Mouse (Mus musculus) hindbrain, embryonic 16.5 days (tissue): Measurements from ENCODE around the gene Macc1. TPM values are rescaled to one million over a fixed set of nuclear protein-coding genes. Genes with fewer than 3 reads are reported as not detected.

Experiments used
- ATAC-seq: fragments of 200-750 bp; cut with Nextera tagmentation; 2 replicates; pipeline ENCODE4 v1.8.0; 2017; ENCODE audit warnings: moderate TSS enrichment, moderate library complexity
- H3K27ac ChIP-seq: fragments of 300-500 bp; sonication (generic); 2 replicates; pipeline ENCODE4 v1.5.1; 2014; ENCODE audit warnings: low read depth, mild to moderate bottlenecking, control low read depth, low read length, moderate library complexity
- H3K27me3 ChIP-seq: fragments of 300-500 bp; sonication (generic); replicated peaks from 2 replicates; pipeline ENCODE4 v1.6.1; 2014; ENCODE audit warnings: low read length; ENCODE audit not compliant: control insufficient read depth, insufficient read depth
- H3K36me3 ChIP-seq: fragments of 300-500 bp; sonication (generic); 2 replicates; pipeline ENCODE4 v1.6.1; 2014; ENCODE audit warnings: mild to moderate bottlenecking, low read length, moderate library complexity, mixed read lengths; ENCODE audit not compliant: control insufficient read depth, insufficient read depth
- H3K4me1 ChIP-seq: fragments of 300-500 bp; sonication (generic); 2 replicates; pipeline ENCODE4 v1.6.1; 2014; ENCODE audit warnings: low read depth, low read length; ENCODE audit not compliant: control insufficient read depth, insufficient read depth
- H3K4me2 ChIP-seq: fragments of 300-500 bp; sonication (generic); 2 replicates; pipeline ENCODE4 v1.6.1; 2014; ENCODE audit warnings: mild to moderate bottlenecking, low read length, control low read depth, moderate library complexity
- H3K4me3 ChIP-seq: fragments of 300-500 bp; sonication (generic); 2 replicates; pipeline ENCODE4 v1.5.1; 2014; ENCODE audit warnings: mild to moderate bottlenecking, low read length, control low read depth, moderate library complexity
- H3K9ac ChIP-seq: fragments of 300-500 bp; sonication (generic); 2 replicates; pipeline ENCODE4 v1.6.1; 2014; ENCODE audit warnings: low read depth, mild to moderate bottlenecking, control low read depth, low read length, moderate library complexity
- H3K9me3 ChIP-seq: fragments of 300-500 bp; sonication (generic); 2 replicates; pipeline ENCODE4 v1.6.1; 2014; ENCODE audit warnings: mild to moderate bottlenecking, low read length, moderate library complexity; ENCODE audit not compliant: control insufficient read depth
- WGBS: fragments of 180-500 bp; shearing (Covaris S2); extraction: QIAGEN DNeasy Blood & Tissue Kit; methylation state at CpG from one replicate; pipeline ENCODE4 v1.1.7; 2014; 5-methylcytosine and 5-hydroxymethylcytosine counted together
- polyA plus RNA-seq: library from polyadenylated mRNA; unstranded; fragments of >200 nt; fragmentation: Nextera tagmentation; extraction: Ambion mirVana; gene quantifications from 2 replicates; pipeline ENCODE4 v1.2.1, GENCODE M21; 2015

Gene Macc1
- polyA plus RNA-seq, 1 experiment from 2014 or later = not detected

DNA sequence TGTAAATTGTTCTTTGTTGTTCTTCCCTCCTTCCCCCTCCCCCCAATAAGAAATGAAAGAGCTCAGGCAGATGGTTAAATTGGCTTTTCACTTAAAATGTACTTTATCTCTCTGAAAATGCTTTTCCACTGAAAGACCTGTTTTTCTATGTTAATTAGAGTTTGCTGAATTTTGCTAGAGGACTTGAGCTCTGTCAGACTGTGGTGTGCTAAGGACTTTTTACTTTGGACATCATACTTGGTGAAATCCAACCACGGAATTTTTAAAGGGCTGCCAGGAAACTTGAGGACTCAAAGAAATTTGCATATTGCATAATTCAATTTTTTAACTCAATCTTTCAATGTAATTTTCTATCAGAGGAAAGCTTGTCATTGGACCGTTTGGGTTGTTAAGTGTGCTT lies 126.7 kb downstream of the Macc1 start:
- Histone ChIP-seq H3K9ac (no peak overlapping the region), H3K4me1 (no peaks in the 10 kb centered on the region), H3K27ac (no peak overlapping the region), H3K4me2 (no peak overlapping the region), H3K9me3 (no peaks in the 10 kb centered on the region), H3K27me3 (no peaks in the 10 kb centered on the region), H3K36me3 (no peaks in the 10 kb centered on the region), H3K4me3 (no peak overlapping the region)
- WGBS = 69% methylated on average over 2 of the region's 2 CpGs
- ATAC-seq = no peak

- no peak overlapping the region for H3K9ac ChIP-seq
- no peaks in the 10 kb centered on the region for H3K27me3 ChIP-seq
- H3K27ac ChIP-seq = no peak overlapping the region
- no peaks in the 10 kb centered on the region for H3K36me3 ChIP-seq
- no peak overlapping the region for H3K4me2 ChIP-seq
- WGBS = 94% methylated on average over 2 of the region's 2 CpGs
- no peak for ATAC-seq
- H3K4me1 ChIP-seq = no peaks in the 10 kb centered on the region
- no peak overlapping the region for H3K4me3 ChIP-seq
- no peaks in the 10 kb centered on the region for H3K9me3 ChIP-seq
These were observed 136.0 kb downstream of the Macc1 start for GRCm38 (mm10) chr12:119450116-119450515.

DNA sequence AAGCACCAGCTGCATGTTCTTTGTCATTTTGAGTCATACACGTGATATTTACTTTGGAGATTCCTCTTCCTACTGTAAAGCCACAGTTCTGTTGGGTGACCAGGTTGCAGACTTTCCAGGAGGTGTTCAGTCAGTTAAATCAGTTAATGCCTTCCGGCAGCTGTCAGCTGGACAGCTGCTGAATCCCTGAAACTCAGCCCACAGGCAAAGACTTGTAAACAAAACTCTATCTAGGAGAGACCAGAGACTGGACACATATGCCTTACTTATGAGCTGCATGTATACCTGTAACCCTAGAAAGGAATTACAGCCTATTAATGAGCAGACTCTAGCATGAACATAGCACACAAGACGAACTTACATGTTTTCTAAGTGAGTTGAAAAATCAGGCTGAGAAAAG lies 137.2 kb downstream of the Macc1 start:
- Histone ChIP-seq H3K27me3 (no peaks in the 10 kb centered on the region), H3K9ac (no peak overlapping the region), H3K9me3 (no peaks in the 10 kb centered on the region), H3K27ac (no peak overlapping the region), H3K36me3 (no peaks in the 10 kb centered on the region), H3K4me2 (no peak overlapping the region), H3K4me1 (no peaks in the 10 kb centered on the region), H3K4me3 (no peak overlapping the region)
- ATAC-seq = no peak
- WGBS = 83% methylated on average over 3 of the region's 3 CpGs

GRCm38 (mm10) chr12:119454076-119454475 lies 140.0 kb downstream of the Macc1 start:
- ATAC-seq = no peak
- Histone ChIP-seq H3K27ac (no peak overlapping the region), H3K9me3 (no peaks in the 10 kb centered on the region), H3K4me3 (no peak overlapping the region), H3K4me1 (no peaks in the 10 kb centered on the region), H3K4me2 (no peak overlapping the region), H3K36me3 (no peaks in the 10 kb centered on the region), H3K27me3 (no peaks in the 10 kb centered on the region), H3K9ac (no peak overlapping the region)
- 11% methylated on average over 1 of the region's 1 CpGs for WGBS

GRCm38 (mm10) chr12:119464040-119464939 lies 150.2 kb downstream of the Macc1 start:
- Histone ChIP-seq H3K9me3 (no peaks in the 10 kb centered on the region), H3K27me3 (no peaks in the 10 kb centered on the region)
- WGBS = 30% methylated on average over 2 of the region's 2 CpGs

GRCm38 (mm10) chr12:119464940-119465245 lies 150.8 kb downstream of the Macc1 start:
- no peak overlapping the region for H3K4me2 ChIP-seq
- H3K4me1 ChIP-seq = no peaks in the 10 kb centered on the region
- H3K9me3 ChIP-seq = no peaks in the 10 kb centered on the region
- H3K4me3 ChIP-seq = no peak overlapping the region
- no peak overlapping the region for H3K27ac ChIP-seq
- H3K9ac ChIP-seq = no peak overlapping the region
- ATAC-seq = peak; percentile 52; the same call in 1 of the 2 replicates
- WGBS = 52% methylated on average over 1 of the region's 1 CpGs
- H3K36me3 ChIP-seq = no peaks in the 10 kb centered on the region
- no peaks in the 10 kb centered on the region for H3K27me3 ChIP-seq

More at GRCm38 (mm10) chr12:119464040-119464939, 150.2 kb downstream of the Macc1 start:
- no peak overlapping the region for H3K4me2 ChIP-seq
- H3K27ac ChIP-seq = no peak overlapping the region
- no peaks in the 10 kb centered on the region for H3K4me1 ChIP-seq
- H3K9ac ChIP-seq = no peak overlapping the region
- no peak overlapping the region for H3K4me3 ChIP-seq
- peak; percentile 99 for ATAC-seq
- H3K36me3 ChIP-seq = no peaks in the 10 kb centered on the region

- H3K36me3 ChIP-seq = no peaks in the 10 kb centered on the region
- H3K4me1 ChIP-seq = no peaks in the 10 kb centered on the region
- H3K27me3 ChIP-seq = no peaks in the 10 kb centered on the region
- no peak overlapping the region for H3K9ac ChIP-seq
- 34% methylated on average over 1 of the region's 1 CpGs for WGBS
- H3K27ac ChIP-seq = no peak overlapping the region
- no peak for ATAC-seq
- H3K9me3 ChIP-seq = 0 out of 2 replicates have a peak, but pooled peaks cover 2% of the 10 kb centered on the region
- H3K4me2 ChIP-seq = no peak overlapping the region
- no peak overlapping the region for H3K4me3 ChIP-seq
These were observed 153.6 kb downstream of the Macc1 start for GRCm38 (mm10) chr12:119467656-119468055.

DNA sequence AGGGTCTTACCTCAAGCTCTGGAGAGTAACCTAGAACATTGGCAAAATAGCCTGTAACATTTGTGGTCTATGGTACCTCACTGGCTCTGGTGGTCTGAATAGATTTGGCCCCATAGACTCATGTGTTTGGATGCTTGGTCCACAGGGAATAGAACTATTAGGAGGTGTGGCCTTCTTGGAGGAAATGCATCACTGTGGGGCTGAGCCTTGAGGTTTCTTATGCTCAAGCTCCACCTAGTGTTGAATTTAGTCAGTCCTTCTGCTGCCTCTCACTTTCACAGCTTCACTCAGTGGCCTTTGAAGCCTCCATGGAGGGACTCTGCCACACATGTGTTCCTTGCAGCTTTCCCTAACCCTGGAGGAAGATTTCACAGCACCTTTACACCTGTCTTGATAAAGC lies 156.2 kb downstream of the Macc1 start:
- no peak overlapping the region for H3K4me3 ChIP-seq
- no peaks in the 10 kb centered on the region for H3K27me3 ChIP-seq
- no peak overlapping the region for H3K4me2 ChIP-seq
- no peak overlapping the region for H3K27ac ChIP-seq
- no peak for ATAC-seq
- H3K36me3 ChIP-seq = no peaks in the 10 kb centered on the region
- H3K9ac ChIP-seq = no peak overlapping the region
- no peaks in the 10 kb centered on the region for H3K4me1 ChIP-seq
- 0 out of 2 replicates have a peak, but pooled peaks cover 2% of the 10 kb centered on the region for H3K9me3 ChIP-seq

DNA sequence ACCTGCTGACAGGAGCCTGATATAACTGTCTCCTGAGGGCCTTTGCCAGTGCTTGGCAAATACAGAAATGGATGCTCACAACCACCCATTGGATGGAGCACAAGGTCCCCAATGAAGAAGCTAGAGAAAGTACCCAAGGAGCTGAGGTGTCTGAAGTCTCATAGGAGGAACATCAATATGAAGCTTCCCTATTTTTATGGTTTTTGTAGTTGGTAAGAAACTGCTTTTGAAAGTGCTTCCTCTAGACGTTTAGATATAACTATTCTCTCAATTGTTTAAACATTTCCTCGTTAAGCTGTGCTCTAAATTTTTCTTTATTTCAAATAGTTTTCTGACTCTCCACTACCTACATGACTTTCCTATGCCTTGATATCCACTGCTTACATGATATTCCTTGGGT lies 169.2 kb downstream of the Macc1 start:
- no peak overlapping the region for H3K9ac ChIP-seq
- no peaks in the 10 kb centered on the region for H3K9me3 ChIP-seq
- 79% methylated on average over 2 of the region's 2 CpGs for WGBS
- H3K4me2 ChIP-seq = no peak overlapping the region
- H3K4me1 ChIP-seq = no peaks in the 10 kb centered on the region
- H3K4me3 ChIP-seq = no peak overlapping the region
- no peak for ATAC-seq
- H3K27me3 ChIP-seq = no peaks in the 10 kb centered on the region
- H3K36me3 ChIP-seq = no peaks in the 10 kb centered on the region
- no peak overlapping the region for H3K27ac ChIP-seq
